Mouse (Mus musculus) G1E (cell line): ENCODE results near the gene Tomm40.

Source experiments
- CTCF ChIP-seq: IDR thresholded peaks from 2 replicates; pipeline ENCODE4 v1.5.1; 2012; ENCODE audit warnings: low read depth, low read length, inconsistent platforms, mixed read lengths
- GATA2 ChIP-seq: IDR thresholded peaks from 2 replicates; pipeline ENCODE4 v1.6.1; 2012; ENCODE audit warnings: low read depth, low read length, inconsistent platforms, borderline replicate concordance
- TAL1 ChIP-seq: conservative IDR thresholded peaks from 2 replicates; pipeline ENCODE4 v1.6.1; 2012; ENCODE audit warnings: low read depth, low read length, inconsistent platforms, mixed read lengths

DNA sequence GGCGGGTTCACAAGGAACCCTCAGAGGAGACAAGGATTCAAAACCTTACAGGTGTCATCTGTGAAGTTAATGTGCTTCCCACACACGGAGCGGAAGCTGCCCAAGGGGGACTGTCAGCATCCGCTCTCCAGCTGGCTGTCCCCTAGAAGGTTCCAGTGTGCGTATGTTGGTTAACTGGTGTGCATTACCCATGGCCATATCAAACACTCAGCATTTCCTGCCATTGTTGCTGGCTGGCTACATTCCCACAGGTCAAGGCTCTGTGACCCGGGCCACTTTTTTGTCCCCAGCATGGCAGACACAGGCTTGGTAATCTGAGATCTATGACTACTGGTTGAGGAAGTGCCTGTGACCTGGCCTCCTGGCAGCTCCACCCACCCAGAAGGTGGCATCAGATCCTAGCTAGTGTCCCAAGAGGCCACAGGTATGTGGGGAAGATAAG is 7.5 kb upstream of the Tomm40 start:
- TF ChIP-seq TAL1, result no peak
- TF ChIP-seq GATA2, result no peak
- TF ChIP-seq CTCF, result no peak
